Mouse (Mus musculus): Measurements from ENCODE around the gene Trp53bp2. TPM values are rescaled to one million over a fixed set of nuclear protein-coding genes. Genes with fewer than 3 reads are reported as not detected.

The Trp53bp2 gene
- polyA plus RNA-seq, 1 experiment = 17.4 TPM

DNA sequence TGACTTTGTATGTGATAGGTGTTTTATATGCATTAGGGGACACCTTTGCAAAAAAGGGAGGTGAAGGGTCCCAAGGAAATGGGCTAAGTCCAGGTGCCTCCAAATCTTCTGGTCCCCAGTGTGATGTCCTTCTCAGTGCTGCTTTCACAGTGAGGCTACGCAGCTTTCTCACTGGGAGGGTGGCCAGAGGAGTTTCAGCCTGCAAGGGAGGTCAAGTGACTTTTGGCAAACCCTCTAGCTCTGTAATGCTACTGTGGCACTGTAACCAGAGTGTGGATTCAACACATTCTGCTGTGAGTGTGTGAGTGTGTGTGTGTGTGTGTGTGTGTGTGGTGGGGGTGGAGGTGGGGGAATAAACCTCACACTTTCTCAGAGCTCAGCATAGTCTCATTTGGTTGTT lies 18.5 kb downstream of the Trp53bp2 start:
- Histone ChIP-seq H3K27ac (ENCODE audit: insufficient read depth, low read length) (no peak overlapping the region), H3K4me3 (ENCODE audit: insufficient read depth, low read length) (no peak overlapping the region), H3K4me1 (ENCODE audit: control insufficient read depth, insufficient read depth, low read length) (no peaks in the 10 kb centered on the region)
- TF ChIP-seq CTCF (IDR thresholded peaks at IDR 0.05; ENCODE audit: borderline replicate concordance, insufficient read depth, low read length) (no peak), POLR2A (IDR thresholded peaks at IDR 0.05; ENCODE audit: low read depth, low read length) (no peak)

DNA sequence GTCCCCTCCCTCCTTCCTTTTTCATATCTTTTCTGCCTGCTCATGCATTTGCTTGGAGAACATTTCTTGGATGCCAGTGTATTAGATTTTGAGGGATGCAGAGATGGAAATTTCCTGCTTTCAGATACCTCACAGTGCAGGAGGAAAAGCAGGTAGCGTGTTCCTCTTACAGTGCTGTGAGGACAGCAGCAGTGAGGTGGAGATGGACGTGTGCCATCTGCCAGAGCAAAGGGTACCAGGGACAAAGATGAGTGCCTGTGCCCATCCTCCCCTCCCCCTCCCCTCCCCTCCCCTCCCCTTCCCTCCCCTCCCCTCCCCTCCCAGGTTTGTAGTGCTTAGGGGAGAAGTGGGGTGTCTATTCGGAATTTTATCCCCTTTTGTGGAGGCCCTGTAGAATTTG lies 20.9 kb downstream of the Trp53bp2 start:
- no peak for TF ChIP-seq POLR2A (IDR thresholded peaks at IDR 0.05; ENCODE audit: low read depth, low read length)
- no peak for TF ChIP-seq CTCF (IDR thresholded peaks at IDR 0.05; ENCODE audit: borderline replicate concordance, insufficient read depth, low read length)

DNA sequence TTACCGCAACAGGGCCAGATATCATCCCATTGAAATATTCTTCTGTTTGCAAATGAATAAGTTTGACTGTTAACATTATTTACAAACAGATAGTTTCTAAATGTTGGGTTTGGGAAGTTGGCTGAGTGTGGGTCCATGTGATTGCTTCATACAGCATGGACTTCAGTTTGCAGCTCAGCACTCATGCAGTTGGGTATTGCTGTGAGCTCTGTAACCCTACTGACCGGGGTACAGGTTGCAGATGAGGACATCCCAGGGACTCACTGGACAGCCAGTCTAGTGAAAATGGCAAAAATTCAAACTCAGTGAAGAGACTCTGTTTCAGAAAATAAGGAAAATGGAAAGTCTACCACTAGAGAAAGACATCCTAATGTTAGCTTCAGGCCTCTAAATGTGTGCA lies 21.7 kb downstream of the Trp53bp2 start:
- no peak overlapping the region for H3K27ac ChIP-seq (ENCODE audit: insufficient read depth, low read length)
- H3K4me3 ChIP-seq (ENCODE audit: insufficient read depth, low read length) = no peak overlapping the region
- H3K4me1 ChIP-seq (ENCODE audit: control insufficient read depth, insufficient read depth, low read length) = no peaks in the 10 kb centered on the region
- TF ChIP-seq CTCF (IDR thresholded peaks at IDR 0.05; ENCODE audit: borderline replicate concordance, insufficient read depth, low read length) = no peak
- no peak for TF ChIP-seq POLR2A (IDR thresholded peaks at IDR 0.05; ENCODE audit: low read depth, low read length)

More for the DNA sequence above, 20.9 kb downstream of the Trp53bp2 start:
- Histone ChIP-seq H3K27ac (ENCODE audit: insufficient read depth, low read length) (no peak overlapping the region), H3K4me1 (ENCODE audit: control insufficient read depth, insufficient read depth, low read length) (no peaks in the 10 kb centered on the region), H3K4me3 (ENCODE audit: insufficient read depth, low read length) (no peak overlapping the region)

DNA sequence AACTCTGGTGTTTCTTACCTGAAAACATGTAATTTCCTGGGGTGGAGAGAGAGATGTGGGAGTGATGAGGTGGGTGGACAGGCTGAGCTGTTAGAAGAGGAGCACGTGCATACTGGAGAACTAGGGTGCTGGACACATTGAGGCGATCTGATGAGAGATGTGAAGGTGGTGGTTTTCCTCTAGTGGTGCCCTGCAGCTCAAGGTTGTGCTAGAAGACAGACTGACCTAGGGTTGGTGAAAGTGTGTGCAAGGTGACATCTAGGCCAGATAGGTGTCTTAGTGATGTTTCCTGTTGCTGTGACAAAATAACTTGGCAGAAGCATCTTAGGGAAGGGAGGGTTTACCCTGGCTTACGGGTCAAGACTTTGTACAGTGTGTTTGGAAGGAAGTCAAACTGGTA lies 23.1 kb downstream of the Trp53bp2 start:
- Histone ChIP-seq H3K4me3 (ENCODE audit: insufficient read depth, low read length) (no peak overlapping the region), H3K27ac (ENCODE audit: insufficient read depth, low read length) (no peak overlapping the region), H3K4me1 (ENCODE audit: control insufficient read depth, insufficient read depth, low read length) (no peaks in the 10 kb centered on the region)
- TF ChIP-seq POLR2A (IDR thresholded peaks at IDR 0.05; ENCODE audit: low read depth, low read length) (no peak), CTCF (IDR thresholded peaks at IDR 0.05; ENCODE audit: borderline replicate concordance, insufficient read depth, low read length) (no peak)

DNA sequence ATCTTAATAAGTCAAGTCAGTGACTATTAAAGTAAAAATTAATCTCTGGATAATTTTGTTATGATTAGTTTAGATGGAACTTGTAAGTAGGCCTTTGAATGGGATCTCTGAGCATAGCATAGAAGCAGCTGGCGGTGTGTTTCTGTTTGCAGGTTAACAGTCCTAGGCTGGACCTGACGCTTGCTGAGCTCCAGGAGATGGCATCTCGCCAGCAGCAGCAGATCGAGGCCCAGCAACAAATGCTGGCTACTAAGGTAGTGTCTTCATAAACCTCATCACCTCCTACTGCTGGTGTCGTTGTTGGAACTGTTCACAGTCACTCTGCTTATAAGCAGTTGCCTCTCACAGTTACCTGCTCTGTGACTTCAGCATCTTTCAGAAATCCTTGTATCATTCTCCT lies 27.8 kb downstream of the Trp53bp2 start:
- Histone ChIP-seq H3K4me3 (ENCODE audit: insufficient read depth, low read length) (no peak overlapping the region), H3K4me1 (ENCODE audit: control insufficient read depth, insufficient read depth, low read length) (no peaks in the 10 kb centered on the region), H3K27ac (ENCODE audit: insufficient read depth, low read length) (no peak overlapping the region)
- TF ChIP-seq CTCF (IDR thresholded peaks at IDR 0.05; ENCODE audit: borderline replicate concordance, insufficient read depth, low read length) = no peak
- no peak for TF ChIP-seq POLR2A (IDR thresholded peaks at IDR 0.05; ENCODE audit: low read depth, low read length)

DNA sequence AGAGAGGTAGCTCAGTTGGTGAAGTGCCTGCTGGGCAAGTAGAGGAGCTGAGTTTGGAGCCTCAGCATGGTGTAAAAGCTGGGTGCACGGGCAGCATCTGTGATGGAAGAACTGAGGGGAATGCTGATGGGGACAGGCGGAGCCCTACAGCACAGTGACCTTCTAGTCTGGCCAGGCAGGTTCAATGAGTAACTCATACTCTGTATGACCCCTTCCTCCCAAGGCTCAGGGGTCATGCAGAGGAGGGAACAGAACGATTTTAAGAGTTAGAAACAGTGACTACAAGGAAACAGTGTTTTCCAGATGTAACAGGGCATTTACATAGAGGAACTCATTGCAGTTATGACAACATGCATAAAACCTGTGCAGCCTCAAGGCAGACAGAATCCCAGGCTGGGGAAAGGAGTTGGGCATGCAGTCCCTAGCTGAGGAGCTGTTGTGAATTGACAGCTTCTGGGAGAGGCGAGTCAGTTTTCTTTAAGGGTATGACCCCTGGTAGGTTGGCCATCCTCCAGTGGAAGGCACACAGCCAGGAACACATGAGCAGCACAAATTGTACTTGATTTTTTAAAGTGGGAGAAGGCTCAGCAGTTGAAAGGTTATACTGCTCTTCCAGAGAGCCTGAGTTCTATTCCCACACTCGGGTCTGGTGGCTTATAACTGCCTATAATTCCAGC lies 30.7 kb downstream of the Trp53bp2 start:
- TF ChIP-seq POLR2A (IDR thresholded peaks at IDR 0.05; ENCODE audit: low read depth, low read length) (no peak), CTCF (IDR thresholded peaks at IDR 0.05; ENCODE audit: borderline replicate concordance, insufficient read depth, low read length) (no peak)
- Histone ChIP-seq H3K4me1 (ENCODE audit: control insufficient read depth, insufficient read depth, low read length) (no peaks in the 10 kb centered on the region), H3K4me3 (ENCODE audit: insufficient read depth, low read length) (no peak overlapping the region), H3K27ac (ENCODE audit: insufficient read depth, low read length) (no peak overlapping the region)

DNA sequence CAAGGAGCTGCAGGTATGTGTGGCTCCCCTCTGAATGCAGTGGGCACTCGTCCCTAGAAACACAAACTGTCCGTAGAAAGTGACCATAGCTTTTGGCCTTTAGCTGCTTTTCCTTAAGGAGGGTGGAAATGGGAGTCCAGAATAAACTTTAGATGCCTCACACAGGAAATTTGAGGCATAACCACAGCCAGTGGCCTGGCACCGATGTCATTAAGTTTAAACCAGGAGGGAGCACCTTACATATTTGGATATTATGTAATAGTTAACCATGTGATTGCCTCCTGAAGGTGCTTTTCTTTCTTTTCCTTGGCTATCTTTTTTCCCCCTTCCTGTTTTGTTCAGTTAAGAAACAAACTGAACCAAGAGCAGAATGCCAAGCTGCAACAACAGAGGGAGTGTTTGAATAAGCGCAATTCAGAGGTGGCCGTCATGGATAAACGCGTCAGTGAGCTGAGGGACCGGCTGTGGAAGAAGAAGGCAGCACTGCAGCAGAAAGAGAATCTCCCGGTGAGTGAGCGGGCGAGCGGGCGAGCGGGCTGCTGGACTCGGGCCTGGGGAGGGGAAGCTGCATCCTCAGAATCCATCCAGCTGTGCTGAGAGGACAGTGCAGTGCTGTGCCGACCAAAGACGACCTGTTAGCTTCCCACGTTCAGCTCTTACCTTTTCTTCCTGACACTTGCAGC lies 33.0 kb downstream of the Trp53bp2 start:
- TF ChIP-seq CTCF (IDR thresholded peaks at IDR 0.05; ENCODE audit: borderline replicate concordance, insufficient read depth, low read length) (no peak), POLR2A (IDR thresholded peaks at IDR 0.05; ENCODE audit: low read depth, low read length) (no peak)
- H3K4me1 ChIP-seq (ENCODE audit: control insufficient read depth, insufficient read depth, low read length) = no peaks in the 10 kb centered on the region
- H3K4me3 ChIP-seq (ENCODE audit: insufficient read depth, low read length) = no peak overlapping the region
- no peak overlapping the region for H3K27ac ChIP-seq (ENCODE audit: insufficient read depth, low read length)

DNA sequence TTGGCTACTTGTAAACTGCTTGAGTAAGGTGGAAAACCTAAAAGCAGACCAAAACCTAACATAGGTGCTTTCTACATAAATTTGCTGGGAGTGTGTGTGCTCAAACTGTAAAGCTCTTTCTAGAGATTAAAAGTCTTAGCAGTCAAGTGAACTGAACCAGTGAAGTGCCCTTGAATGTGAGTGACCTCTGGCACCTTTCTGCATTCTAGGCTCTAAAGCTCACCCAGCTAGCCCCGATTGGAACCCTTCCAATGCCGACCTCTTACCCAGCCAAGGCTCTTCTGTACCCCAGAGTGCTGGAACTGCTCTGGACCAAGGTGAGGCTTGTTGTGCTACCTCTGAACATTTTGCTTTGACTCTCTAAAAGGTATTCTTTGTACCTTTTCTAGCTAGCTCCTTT lies 35.1 kb downstream of the Trp53bp2 start:
- no peak overlapping the region for H3K4me3 ChIP-seq (ENCODE audit: insufficient read depth, low read length)
- H3K4me1 ChIP-seq (ENCODE audit: control insufficient read depth, insufficient read depth, low read length) = no peaks in the 10 kb centered on the region
- TF ChIP-seq CTCF (IDR thresholded peaks at IDR 0.05; ENCODE audit: borderline replicate concordance, insufficient read depth, low read length) (no peak), POLR2A (IDR thresholded peaks at IDR 0.05; ENCODE audit: low read depth, low read length) (no peak)
- no peak overlapping the region for H3K27ac ChIP-seq (ENCODE audit: insufficient read depth, low read length)

DNA sequence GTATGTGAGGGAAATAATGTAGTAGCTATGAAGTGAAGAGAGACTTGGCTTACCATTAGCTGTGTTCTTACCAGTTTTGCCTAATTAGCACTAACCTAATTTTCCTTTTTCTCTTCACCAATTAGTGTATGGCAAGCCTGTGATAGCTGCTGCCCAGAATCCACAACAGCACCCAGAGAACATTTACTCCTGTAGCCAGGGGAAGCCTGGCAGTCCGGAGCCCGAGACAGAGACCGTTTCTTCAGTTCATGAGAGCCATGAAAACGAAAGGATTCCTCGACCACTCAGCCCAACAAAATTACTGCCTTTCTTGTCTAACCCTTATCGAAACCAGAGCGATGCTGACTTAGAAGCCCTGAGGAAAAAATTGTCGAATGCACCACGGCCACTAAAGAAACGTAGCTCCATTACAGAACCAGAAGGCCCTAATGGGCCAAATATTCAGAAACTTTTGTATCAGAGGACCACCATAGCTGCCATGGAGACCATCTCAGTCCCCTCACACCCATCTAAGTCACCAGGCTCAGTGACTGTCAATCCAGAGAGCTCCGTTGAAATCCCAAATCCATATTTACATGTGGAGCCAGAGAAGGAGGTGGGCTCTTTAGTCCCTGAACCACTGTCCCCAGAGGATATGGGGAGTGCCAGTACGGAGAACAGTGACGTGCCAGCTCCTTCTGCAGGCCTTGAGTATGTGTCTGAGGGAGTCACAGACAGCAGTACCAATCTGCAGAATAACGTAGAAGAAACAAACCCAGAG lies 39.5 kb downstream of the Trp53bp2 start:
- H3K4me3 ChIP-seq (ENCODE audit: insufficient read depth, low read length) = no peak overlapping the region
- TF ChIP-seq POLR2A (IDR thresholded peaks at IDR 0.05; ENCODE audit: low read depth, low read length) (no peak), CTCF (IDR thresholded peaks at IDR 0.05; ENCODE audit: borderline replicate concordance, insufficient read depth, low read length) (no peak)
- no peaks in the 10 kb centered on the region for H3K4me1 ChIP-seq (ENCODE audit: control insufficient read depth, insufficient read depth, low read length)
- H3K27ac ChIP-seq (ENCODE audit: insufficient read depth, low read length) = no peak overlapping the region

DNA sequence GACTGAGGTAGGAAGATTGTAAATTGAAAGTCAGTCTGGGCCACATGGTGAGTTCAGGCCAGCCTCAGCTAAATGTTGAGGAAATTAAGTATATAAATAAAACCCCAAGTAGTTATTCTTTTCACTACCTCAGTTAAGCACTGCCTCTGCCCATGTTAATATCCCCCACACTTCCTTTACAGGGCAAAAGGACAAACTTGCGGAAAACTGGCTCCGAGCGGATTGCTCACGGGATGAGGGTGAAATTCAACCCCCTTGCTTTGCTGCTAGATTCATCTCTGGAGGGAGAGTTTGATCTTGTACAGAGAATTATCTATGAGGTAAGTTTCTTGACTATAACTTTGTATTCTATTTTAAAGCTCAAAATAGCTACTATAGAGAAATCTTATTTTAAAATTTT lies 43.5 kb downstream of the Trp53bp2 start:
- H3K4me3 ChIP-seq (ENCODE audit: insufficient read depth, low read length) = no peak overlapping the region
- H3K27ac ChIP-seq (ENCODE audit: insufficient read depth, low read length) = no peak overlapping the region
- H3K4me1 ChIP-seq (ENCODE audit: control insufficient read depth, insufficient read depth, low read length) = no peaks in the 10 kb centered on the region
- TF ChIP-seq POLR2A (IDR thresholded peaks at IDR 0.05; ENCODE audit: low read depth, low read length) = no peak
- no peak for TF ChIP-seq CTCF (IDR thresholded peaks at IDR 0.05; ENCODE audit: borderline replicate concordance, insufficient read depth, low read length)

Data from embryonic fibroblast, embryonic 13.5 days (primary cell).